Mouse (Mus musculus) G1E (cell line): ENCODE results near the gene Nrip2.

Experiments used
- CTCF ChIP-seq: IDR thresholded peaks from 2 replicates; pipeline ENCODE4 v1.5.1; 2012; ENCODE audit warnings: low read depth, low read length, inconsistent platforms, mixed read lengths
- GATA1 ChIP-seq: IDR thresholded peaks from 2 replicates; pipeline ENCODE4 v1.6.1; 2012; ENCODE audit warnings: borderline replicate concordance, low read length, inconsistent platforms, mixed read lengths
- GATA2 ChIP-seq: IDR thresholded peaks from 2 replicates; pipeline ENCODE4 v1.6.1; 2012; ENCODE audit warnings: low read depth, low read length, inconsistent platforms, borderline replicate concordance
- POLR2AphosphoS5 ChIP-seq: IDR thresholded peaks from 2 replicates; pipeline ENCODE4 v1.6.1; 2012; ENCODE audit warnings: low read depth, low read length, inconsistent platforms; ENCODE audit not compliant: insufficient replicate concordance
- TAL1 ChIP-seq: conservative IDR thresholded peaks from 2 replicates; pipeline ENCODE4 v1.6.1; 2012; ENCODE audit warnings: low read depth, low read length, inconsistent platforms, mixed read lengths

GRCm38 (mm10) chr6:128437731-128438316, 38.7 kb downstream of the Nrip2 start:
- TF ChIP-seq CTCF (no peak), GATA1 (no peak), POLR2AphosphoS5 (no peak), TAL1 (no peak), GATA2 (no peak)
